Mouse (Mus musculus): Measurements from ENCODE around the gene Fggy.

DNA sequence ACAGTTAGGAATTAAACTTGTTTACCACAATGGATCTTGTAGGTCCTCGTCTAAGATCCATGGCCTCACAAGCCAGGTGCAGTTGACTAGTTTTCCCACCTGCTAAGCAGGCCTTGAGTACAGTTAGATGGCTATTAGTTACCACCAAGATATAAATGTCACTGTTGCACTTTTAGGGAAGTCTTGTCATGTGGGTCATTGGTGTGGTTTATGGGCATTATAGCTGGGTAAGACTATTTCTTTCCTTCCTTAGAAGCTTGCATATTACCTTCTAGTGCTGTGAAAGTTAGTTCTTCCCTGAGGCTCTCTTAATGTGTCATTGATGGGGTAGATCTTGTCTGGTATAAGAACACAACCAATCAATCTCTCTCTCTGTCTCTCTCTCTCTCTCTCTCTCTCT, 152.4 kb downstream of the Fggy start:
- no peak for TF ChIP-seq EP300 (IDR thresholded peaks at IDR 0.05; ENCODE audit: low read depth)
- TF ChIP-seq CTCF (IDR thresholded peaks at IDR 0.05; ENCODE audit: low read depth) = no peak

Measured in liver, embryonic 14.5 days (tissue).